Mouse (Mus musculus) testis, postnatal 14 days (tissue): ENCODE results near the gene Gstm2.
"Not testable (repeated sequence)": the region's sequence is repeated elsewhere in the genome, so short reads cannot be mapped to it uniquely, and the experiment has no call there.

Experiments
- DNase-seq: peaks from one replicate; pipeline ENCODE4 v3.0.0; 2021; ENCODE audit warnings: low spot score

Gstm2 gene

GRCm38 (mm10) chr3:107986041-107986562 lies at the start of gene Gstm2:
Gene Gstm2, minus strand, starts transcription at chr3:107986453.
- DNase-seq = peak; percentile 77

GRCm38 (mm10) chr3:108033156-108033555 lies 46.9 kb upstream of the Gstm2 start:
- no peak for DNase-seq

- no peak for DNase-seq
Measured at GRCm38 (mm10) chr3:108032113-108032512, 45.9 kb upstream of the Gstm2 start.

GRCm38 (mm10) chr3:108028641-108029365 lies 42.5 kb upstream of the Gstm2 start:
- peak; percentile 40 for DNase-seq

DNA sequence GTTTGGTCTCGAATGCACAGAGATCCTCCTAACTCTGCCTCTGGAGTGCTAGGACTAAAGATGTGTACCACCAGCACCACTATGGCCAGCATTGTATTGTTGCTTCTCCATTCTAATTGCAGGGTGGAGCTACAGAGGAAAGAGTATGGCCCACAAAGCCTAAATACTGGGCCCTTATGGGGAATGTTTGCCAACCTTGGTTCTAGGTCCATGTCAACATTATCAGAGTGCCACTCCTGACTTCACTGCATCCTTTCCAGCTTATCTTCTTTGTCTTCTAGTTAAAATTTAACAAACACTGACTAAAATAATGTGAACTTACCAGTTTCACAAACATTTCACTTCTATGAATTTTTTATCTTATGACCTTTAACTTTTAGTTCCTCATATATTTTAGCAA lies 40.3 kb upstream of the Gstm2 start:
- DNase-seq = no peak

- no peak for DNase-seq
Measured at GRCm38 (mm10) chr3:108026049-108026448, 39.8 kb upstream of the Gstm2 start.

GRCm38 (mm10) chr3:108025318-108025717 lies 39.1 kb upstream of the Gstm2 start:
- no peak for DNase-seq

- DNase-seq = no peak
Measured at GRCm38 (mm10) chr3:108022650-108023049, 36.4 kb upstream of the Gstm2 start.

DNA sequence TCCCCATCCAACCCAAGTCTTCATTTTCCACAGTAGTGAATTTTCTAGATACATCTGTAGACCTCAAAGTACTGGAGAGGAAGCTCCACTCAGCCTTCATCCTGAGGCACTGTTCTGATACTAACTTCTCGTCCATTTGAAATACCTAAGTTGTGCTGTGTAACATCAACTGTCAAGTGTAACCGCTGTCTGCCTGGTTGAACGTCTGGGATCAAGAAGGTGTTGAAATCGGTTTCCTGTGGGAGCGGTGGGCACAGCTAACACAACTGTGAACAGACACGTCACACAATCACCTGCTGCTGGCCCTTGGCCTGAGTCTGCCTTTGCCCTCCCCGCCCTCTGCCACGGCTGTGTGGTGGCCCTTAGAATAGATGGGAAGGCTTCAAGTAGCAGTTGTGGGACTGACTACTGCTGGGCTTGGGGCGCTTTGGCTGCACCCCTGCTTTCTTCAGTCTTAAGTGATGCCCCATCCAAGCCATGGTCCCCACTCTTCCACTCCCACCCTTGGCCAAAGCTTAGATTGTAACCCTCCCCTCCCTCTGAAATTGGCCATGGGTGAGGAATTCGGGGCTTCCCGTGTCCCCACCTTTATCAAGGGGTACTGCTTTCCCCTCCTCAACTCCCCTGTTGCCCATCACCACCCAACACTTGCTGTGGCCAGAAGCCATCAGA lies 34.2 kb upstream of the Gstm2 start:
- not testable (repeated sequence) for DNase-seq

DNA sequence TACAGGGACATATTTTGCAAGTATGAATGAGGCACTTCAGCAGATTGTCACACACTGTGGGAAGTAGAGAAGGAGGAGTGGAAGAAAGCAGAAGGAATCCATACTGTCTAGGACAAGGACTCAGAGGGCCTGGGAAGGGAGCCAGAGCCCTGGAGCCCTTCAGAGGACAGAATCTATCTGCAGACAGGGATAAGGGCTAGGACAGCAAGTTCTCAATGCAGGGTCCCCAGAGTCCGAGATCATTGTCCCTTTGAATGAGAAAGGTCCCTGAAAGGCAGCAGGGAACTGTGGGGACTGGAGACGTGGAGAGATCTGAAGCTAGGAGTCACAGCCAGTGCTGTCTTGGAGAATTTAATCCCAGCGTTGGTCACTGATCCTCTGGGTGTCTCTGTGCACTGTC lies 33.0 kb upstream of the Gstm2 start:
- not testable (repeated sequence) for DNase-seq

DNA sequence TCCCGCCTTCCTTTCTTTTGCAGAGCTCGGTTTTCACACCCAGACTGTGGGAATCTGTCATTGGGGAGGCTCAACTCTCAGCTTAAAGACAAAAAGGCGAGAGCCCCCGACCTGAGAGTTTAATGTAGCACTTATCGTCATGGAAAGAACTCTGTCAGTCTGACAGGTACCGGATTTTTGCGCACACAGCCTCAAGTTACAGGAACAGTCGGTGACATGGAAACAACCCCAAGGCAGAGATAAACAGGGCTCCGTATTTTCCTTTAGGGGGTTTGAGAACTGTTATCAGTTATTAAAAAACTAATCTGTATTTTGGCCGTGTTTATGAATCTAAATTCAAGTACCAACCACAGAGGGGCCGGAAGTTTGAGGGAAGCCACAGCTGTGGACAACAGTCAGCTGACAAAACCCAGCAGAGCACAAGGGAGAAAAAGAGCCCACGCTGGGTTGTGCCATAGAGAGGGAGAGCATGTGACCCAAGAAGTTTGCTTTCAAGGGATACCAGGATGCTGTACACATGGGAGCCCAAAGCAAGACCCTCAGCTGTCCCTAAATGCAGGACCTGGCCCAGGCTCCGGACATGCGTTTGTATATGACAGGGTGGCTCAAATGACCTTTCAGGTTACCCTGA lies 32.1 kb upstream of the Gstm2 start:
- DNase-seq = no peak

- DNase-seq = peak; percentile 92
Measured at GRCm38 (mm10) chr3:108017473-108018189, 31.4 kb upstream of the Gstm2 start, which contains the start of gene Gstm1. Gene Gstm1, minus strand, starts transcription at chr3:108017973.

GRCm38 (mm10) chr3:108016468-108016867 lies 30.2 kb upstream of the Gstm2 start:
- DNase-seq = not testable (repeated sequence)

- no peak for DNase-seq
Measured at GRCm38 (mm10) chr3:108014974-108015346, 28.7 kb upstream of the Gstm2 start.

- DNase-seq = no peak
Measured at GRCm38 (mm10) chr3:108014098-108014973, 28.1 kb upstream of the Gstm2 start.

GRCm38 (mm10) chr3:108013331-108013871 lies 27.1 kb upstream of the Gstm2 start:
- no peak for DNase-seq

- no peak for DNase-seq
Measured at GRCm38 (mm10) chr3:108011558-108011957, 25.3 kb upstream of the Gstm2 start.

DNA sequence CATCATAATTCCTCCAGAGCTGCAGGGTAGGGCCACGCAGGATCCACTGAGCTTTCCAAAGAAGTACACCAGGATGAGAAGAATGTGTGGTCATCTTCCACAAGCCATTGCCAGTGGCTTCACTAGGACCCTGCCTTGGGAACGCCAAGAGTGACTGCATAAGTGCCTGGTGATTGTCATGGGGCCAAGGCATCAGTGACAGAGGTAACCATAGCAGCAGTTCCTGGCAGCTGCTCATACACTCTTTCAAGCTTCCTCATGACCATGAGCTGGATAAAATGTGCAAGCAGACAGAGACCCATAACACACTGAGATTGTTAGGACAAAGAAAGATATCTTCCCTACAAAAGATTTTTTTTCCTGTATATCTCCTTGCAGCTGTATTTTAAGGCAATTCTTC lies 24.0 kb upstream of the Gstm2 start:
- no peak for DNase-seq

DNA sequence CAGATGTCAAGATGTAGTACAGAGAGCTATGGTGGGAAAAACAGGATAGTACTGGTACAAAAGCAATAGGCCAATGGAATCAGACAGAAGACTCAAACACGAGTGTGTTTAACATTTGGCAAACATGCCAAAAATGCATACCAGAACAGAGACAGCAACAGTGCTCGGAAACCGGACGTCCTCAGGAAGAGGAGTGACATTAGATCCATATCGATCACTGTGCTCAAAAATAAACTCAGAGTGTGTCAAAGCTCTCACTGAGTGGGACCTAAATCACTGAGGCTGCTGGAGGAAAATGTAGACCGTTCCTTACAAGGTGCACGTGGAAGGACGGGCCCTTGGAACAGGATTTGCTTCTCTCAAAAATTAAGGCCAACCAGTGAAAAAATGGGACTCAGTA lies 15.8 kb upstream of the Gstm2 start:
- no peak for DNase-seq

DNA sequence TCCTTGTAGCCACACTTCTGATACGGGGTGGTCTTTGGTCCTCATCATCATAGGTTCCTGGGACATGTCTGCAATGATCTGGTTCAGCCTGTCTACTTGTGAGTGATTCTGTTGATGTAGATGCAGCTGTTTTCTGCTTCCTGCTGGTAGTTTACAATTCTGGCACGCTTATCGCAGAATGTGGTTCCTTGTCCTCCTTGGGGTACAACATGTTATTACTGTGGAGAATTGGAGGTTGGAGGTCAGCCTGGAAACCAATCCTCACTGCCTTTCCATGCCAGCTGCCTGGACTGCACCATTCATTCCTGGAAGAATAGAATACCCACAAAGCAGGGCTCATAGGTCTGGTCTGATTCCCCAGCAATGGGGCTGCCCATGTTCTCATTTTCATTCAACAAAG lies 13.2 kb upstream of the Gstm2 start:
- no peak for DNase-seq

DNA sequence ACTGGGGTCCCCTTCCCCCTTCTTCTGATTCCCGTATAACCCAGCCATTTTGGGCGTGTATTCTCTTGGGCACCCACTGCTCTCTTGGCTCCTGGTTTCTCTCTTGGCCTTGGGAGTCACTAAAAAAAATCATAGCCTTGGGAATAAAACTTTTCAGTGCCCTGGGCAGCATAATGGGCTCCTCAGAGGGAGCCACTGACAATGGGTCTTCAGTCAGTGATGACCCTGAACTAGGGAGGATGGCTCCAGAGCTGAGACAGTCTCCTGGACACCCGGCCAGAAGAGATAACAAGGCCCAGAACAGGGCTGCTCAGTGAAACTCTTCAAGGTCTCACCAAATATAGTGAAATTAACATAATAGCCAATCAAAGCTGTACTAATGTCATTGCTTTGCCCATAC lies 12.3 kb upstream of the Gstm2 start:
- DNase-seq = peak; percentile 82
